Mouse (Mus musculus): ENCODE data around the gene Zfp213.

DNA sequence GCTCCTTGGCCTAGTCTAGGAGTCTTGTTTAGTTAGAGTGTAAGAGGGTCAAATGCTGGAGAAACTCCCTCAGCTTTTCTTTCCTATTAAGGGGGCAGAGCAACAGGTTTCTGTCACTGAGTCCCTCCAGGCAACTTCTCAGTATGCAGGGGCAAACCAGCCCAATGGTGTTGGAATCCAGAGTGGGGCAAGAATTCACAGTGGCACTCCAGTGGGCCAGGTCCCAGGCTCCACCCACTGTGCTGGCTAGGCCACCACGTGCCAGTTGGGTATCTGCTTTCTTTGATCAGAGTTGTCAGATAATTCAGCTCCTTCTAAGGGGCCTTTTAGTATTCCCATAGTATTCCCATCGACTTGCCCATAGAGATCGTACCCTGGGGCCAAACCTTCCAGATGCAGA lies 23.9 kb downstream of the Zfp213 start:
- no peak for TF ChIP-seq GATA1 (IDR thresholded peaks at IDR 0.05; ENCODE audit: borderline replicate concordance, low read length)
- no peak for TF ChIP-seq FLI1 (IDR thresholded peaks at IDR 0.05; ENCODE audit: low read length)

Data from megakaryocyte, embryonic 14.5 days (primary cell).